Mouse (Mus musculus) MEL (cell line): Measurements from ENCODE around the gene Hpse2. TPM values are rescaled to one million over a fixed set of nuclear protein-coding genes. Genes with fewer than 3 reads are reported as not detected.
A peak's percentile ranks its signal among the peaks of the same experiment; 100 is the strongest.
"Not testable (repeated sequence)": the region's sequence is repeated elsewhere in the genome, so short reads cannot be mapped to it uniquely, and the experiment has no call there.

Experiments used
- DNase-seq: peaks from one replicate; pipeline ENCODE4 v3.0.0; 2011; ENCODE audit warnings: low read depth, low spot score
- H3K27ac ChIP-seq: 2 replicates; pipeline ENCODE4 v1.5.1; 2012; ENCODE audit warnings: low read depth, mild to moderate bottlenecking, control low read depth, low read length, moderate library complexity; ENCODE audit not compliant: control insufficient read depth
- H3K27me3 ChIP-seq, 2 experiments: fragments of 150-350 bp in 1 of 2; sonication (generic) in 1 of 2; 2 replicates each; pipeline ENCODE4 v1.6.1; 2012; ENCODE audit warnings: low read length in 2 of 2, mild to moderate bottlenecking in 2 of 2, improper control_type of control experiment in 1 of 2, moderate library complexity in 1 of 2; ENCODE audit not compliant: insufficient read depth in 2 of 2, control insufficient read depth in 1 of 2
- H3K36me3 ChIP-seq, 2 experiments: 2 replicates each; pipeline ENCODE4 v1.6.1; 2012 to 2014; ENCODE audit warnings: low read length in 2 of 2, improper control_type of control experiment in 1 of 2, inconsistent platforms in 1 of 2, mild to moderate bottlenecking in 1 of 2; ENCODE audit not compliant: insufficient read depth in 2 of 2, control insufficient read depth in 1 of 2
- H3K4me1 ChIP-seq, 2 experiments: fragments of 150-350 bp in 1 of 2; sonication (generic) in 1 of 2; 2 replicates each; pipeline ENCODE4 v1.6.1; 2012; ENCODE audit warnings: low read length in 2 of 2, improper control_type of control experiment in 1 of 2, mild to moderate bottlenecking in 1 of 2; ENCODE audit not compliant: insufficient read depth in 2 of 2, control insufficient read depth in 1 of 2
- H3K4me3 ChIP-seq, 2 experiments: fragments of 150-350 bp in 1 of 2; sonication (generic) in 1 of 2; 2 replicates each; pipeline ENCODE4 v1.5.1; 2012; ENCODE audit warnings: low read depth in 2 of 2, low read length in 2 of 2, mild to moderate bottlenecking in 2 of 2, moderate library complexity in 2 of 2, control low read depth in 1 of 2, improper control_type of control experiment in 1 of 2; ENCODE audit not compliant: control insufficient read depth in 1 of 2, insufficient read depth in 1 of 2
- H3K79me2 ChIP-seq: 2 replicates; pipeline ENCODE4 v1.6.1; 2012; ENCODE audit warnings: mild to moderate bottlenecking, low read length, moderate library complexity; ENCODE audit not compliant: control insufficient read depth, poor library complexity, insufficient read depth
- H3K9ac ChIP-seq: 2 replicates; pipeline ENCODE4 v1.6.1; 2012; ENCODE audit warnings: low read depth, mild to moderate bottlenecking, control low read depth, low read length, moderate library complexity; ENCODE audit not compliant: control insufficient read depth, poor library complexity, severe bottlenecking
- H3K9me3 ChIP-seq: fragments of 150-350 bp; sonication (generic); replicated peaks from 2 replicates; pipeline ENCODE4 v1.6.1; 2012; ENCODE audit warnings: mild to moderate bottlenecking, low read length, improper control_type of control experiment, moderate library complexity; ENCODE audit not compliant: insufficient read depth
- CTCF ChIP-seq, 3 experiments: IDR thresholded peaks in 2 of 3; conservative IDR thresholded peaks in 1 of 3; 2 replicates each; pipeline ENCODE4 v1.5.1; 2011 to 2012; ENCODE audit warnings: low read length in 3 of 3, low read depth in 2 of 3, mild to moderate bottlenecking in 2 of 3, improper control_type of control experiment in 1 of 3, inconsistent platforms in 1 of 3, mixed read lengths in 1 of 3, moderate library complexity in 1 of 3; ENCODE audit not compliant: control insufficient read depth in 1 of 3, insufficient read depth in 1 of 3, poor library complexity in 1 of 3, severe bottlenecking in 1 of 3
- ELF1 ChIP-seq: IDR thresholded peaks from 2 replicates; pipeline ENCODE4 v1.6.1; 2014; ENCODE audit warnings: low read depth, mild to moderate bottlenecking, inconsistent platforms, low read length, improper control_type of control experiment, moderate library complexity
- HCFC1 ChIP-seq: IDR thresholded peaks from 2 replicates; pipeline ENCODE4 v1.6.1; 2012; ENCODE audit warnings: low read depth, mild to moderate bottlenecking, inconsistent platforms, low read length, improper control_type of control experiment, moderate library complexity
- MYB ChIP-seq: IDR thresholded peaks from 2 replicates; pipeline ENCODE4 v1.6.1; 2011; ENCODE audit warnings: mild to moderate bottlenecking, low read depth, low read length, improper control_type of control experiment
- NRF1 ChIP-seq: IDR thresholded peaks from 2 replicates; pipeline ENCODE4 v1.6.1; 2014; ENCODE audit warnings: low read depth, mild to moderate bottlenecking, inconsistent platforms, low read length, improper control_type of control experiment, moderate library complexity; ENCODE audit not compliant: poor library complexity, insufficient read depth, severe bottlenecking
- RAD21 ChIP-seq: IDR thresholded peaks from 2 replicates; pipeline ENCODE4 v1.6.1; 2011; ENCODE audit warnings: mild to moderate bottlenecking, low read depth, low read length, improper control_type of control experiment
- SIN3A ChIP-seq: IDR thresholded peaks from 2 replicates; pipeline ENCODE4 v1.6.1; 2012; ENCODE audit warnings: low read length, improper control_type of control experiment, inconsistent platforms
- SMC3 ChIP-seq: IDR thresholded peaks from 2 replicates; pipeline ENCODE4 v1.6.1; 2011; ENCODE audit warnings: low read depth, low read length, improper control_type of control experiment
- USF1 ChIP-seq: IDR thresholded peaks from 2 replicates; pipeline ENCODE4 v1.6.1; 2014; ENCODE audit warnings: low read depth, mild to moderate bottlenecking, inconsistent platforms, low read length, improper control_type of control experiment, moderate library complexity
- ZC3H11A ChIP-seq: IDR thresholded peaks from 2 replicates; pipeline ENCODE4 v1.6.1; 2012; ENCODE audit warnings: low read depth, mild to moderate bottlenecking, inconsistent platforms, low read length, improper control_type of control experiment
- polyA plus RNA-seq, 2 experiments: library from polyadenylated mRNA; stranded (reverse) in 1 of 2; unstranded in 1 of 2; fragments of >175 nt in 1 of 2; fragments of >200 nt in 1 of 2; gene quantifications; 2 replicates each; pipeline versions ENCODE4 v1.2.1 to v1.2.4; 2012; ENCODE audit warnings: low replicate concordance in 2 of 2, low read depth in 1 of 2; ENCODE audit not compliant: insufficient read length in 2 of 2, insufficient read depth in 1 of 2, missing spikeins in 1 of 2
- total RNA-seq: library from RNA; depleted of rRNA; stranded (reverse); fragments of 300-350 nt; gene quantifications from 2 replicates; pipeline ENCODE4 v1.2.3, GENCODE M21; 2012

Hpse2 gene
- total and polyA plus RNA-seq, 3 experiments = not detected

DNA sequence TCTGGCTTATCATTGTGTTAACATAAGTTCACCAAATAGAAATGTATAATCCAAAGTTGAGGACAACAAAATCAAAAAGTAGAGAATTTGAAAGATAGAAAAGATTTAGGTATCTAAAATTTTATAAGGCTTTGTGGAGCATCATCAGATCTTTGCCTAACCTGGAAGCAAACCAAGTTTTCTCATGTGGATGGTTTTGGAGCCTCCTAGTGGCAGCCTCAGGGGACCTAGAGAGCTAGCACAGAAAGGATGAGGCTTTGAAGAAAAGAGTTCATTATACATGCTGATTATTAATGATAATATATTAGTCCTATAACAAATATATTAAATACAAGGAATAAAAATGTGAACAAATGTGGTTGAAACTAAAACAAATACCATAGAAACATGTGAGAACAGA, 77.0 kb downstream of the Hpse2 start:
- no peak overlapping the region for H3K27ac ChIP-seq
- no peaks in the 10 kb centered on the region for H3K36me3 ChIP-seq
- no peaks in the 10 kb centered on the region for H3K4me1 ChIP-seq
- no peaks in the 10 kb centered on the region for H3K79me2 ChIP-seq
- peak; percentile 18 for DNase-seq
- H3K4me3 ChIP-seq = no peak overlapping the region
- TF ChIP-seq CTCF (IDR thresholded peaks at IDR 0.05 in 2 of 3, conservative IDR thresholded peaks at IDR 0.05 in 1 of 3; ENCODE audit: control insufficient read depth in 1 of 3, insufficient read depth in 1 of 3, low read depth in 2 of 3, low read length in 3 of 3, poor library complexity in 1 of 3, severe bottlenecking in 1 of 3) = peak in 2 of 3 experiments; percentile 30 to 56; a peak in 3 of 6 replicates
- TF ChIP-seq ELF1 = no peak
- peak; percentile 45 for TF ChIP-seq ZC3H11A
- peak; percentile 62 for TF ChIP-seq RAD21
- peak; percentile 59 for TF ChIP-seq SMC3
- H3K27me3 ChIP-seq = no peaks in the 10 kb centered on the region; a peak in 1 of 4 replicates
- H3K9me3 ChIP-seq = no peaks in the 10 kb centered on the region
- no peak overlapping the region for H3K9ac ChIP-seq

DNA sequence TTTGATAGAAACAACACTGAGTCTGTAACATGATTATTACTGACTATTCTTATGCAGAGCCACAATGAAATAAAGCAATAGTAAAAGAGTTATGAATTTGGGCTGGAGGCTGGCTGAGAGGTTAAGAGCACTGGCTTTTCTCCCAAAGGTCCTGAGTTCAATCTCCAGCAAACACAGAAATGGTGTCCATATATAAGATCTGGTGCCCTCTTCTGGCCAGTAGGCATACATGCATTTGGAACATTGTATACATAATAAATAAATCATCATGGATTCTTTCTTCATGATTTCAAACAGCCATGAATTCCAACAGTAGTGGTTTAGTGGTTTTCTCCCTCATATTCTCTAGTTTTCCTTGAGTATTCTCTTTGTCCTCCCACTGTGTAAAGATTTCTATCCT, 81.4 kb downstream of the Hpse2 start:
- TF ChIP-seq SMC3 = peak; percentile 83
- peak; percentile 78 for TF ChIP-seq RAD21
- TF ChIP-seq CTCF (IDR thresholded peaks at IDR 0.05 in 2 of 3, conservative IDR thresholded peaks at IDR 0.05 in 1 of 3; ENCODE audit: control insufficient read depth in 1 of 3, insufficient read depth in 1 of 3, low read depth in 2 of 3, low read length in 3 of 3, poor library complexity in 1 of 3, severe bottlenecking in 1 of 3) = peak; percentile 39 to 78 (median 68)
- TF ChIP-seq ZC3H11A = peak; percentile 64
- TF ChIP-seq HCFC1 = no peak
- no peak for TF ChIP-seq MYB
- Histone ChIP-seq H3K36me3 (no peaks in the 10 kb centered on the region), H3K4me1 (no peaks in the 10 kb centered on the region), H3K27ac (no peak overlapping the region), H3K4me3 (no peak overlapping the region), H3K79me2 (no peaks in the 10 kb centered on the region), H3K9me3 (no peaks in the 10 kb centered on the region), H3K9ac (no peak overlapping the region), H3K27me3 (no peaks in the 10 kb centered on the region)
- peak; percentile 58 for DNase-seq

DNA sequence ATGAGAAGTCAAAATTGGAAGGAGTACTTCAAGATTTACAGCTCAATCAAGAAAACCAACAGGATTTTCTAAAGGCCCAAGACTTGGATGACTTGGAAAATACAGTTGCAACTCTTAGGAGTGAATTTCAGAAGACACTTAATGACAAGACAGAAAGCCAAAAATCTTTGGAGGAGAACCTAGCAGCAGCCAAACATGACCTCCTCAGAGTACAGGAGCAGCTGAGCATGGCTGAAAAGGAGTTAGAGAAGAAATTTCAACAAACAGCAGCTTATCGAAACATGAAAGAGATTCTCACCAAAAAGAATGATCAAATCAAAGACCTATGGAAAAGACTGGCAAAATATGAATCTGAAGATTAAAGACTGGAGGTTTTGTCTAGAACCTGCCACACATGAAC, 106.8 kb downstream of the Hpse2 start:
- not testable (repeated sequence) for H3K4me1 ChIP-seq, H3K9ac ChIP-seq, H3K36me3 ChIP-seq, H3K27ac ChIP-seq, H3K9me3 ChIP-seq, H3K4me3 ChIP-seq, H3K27me3 ChIP-seq, H3K79me2 ChIP-seq, DNase-seq

DNA sequence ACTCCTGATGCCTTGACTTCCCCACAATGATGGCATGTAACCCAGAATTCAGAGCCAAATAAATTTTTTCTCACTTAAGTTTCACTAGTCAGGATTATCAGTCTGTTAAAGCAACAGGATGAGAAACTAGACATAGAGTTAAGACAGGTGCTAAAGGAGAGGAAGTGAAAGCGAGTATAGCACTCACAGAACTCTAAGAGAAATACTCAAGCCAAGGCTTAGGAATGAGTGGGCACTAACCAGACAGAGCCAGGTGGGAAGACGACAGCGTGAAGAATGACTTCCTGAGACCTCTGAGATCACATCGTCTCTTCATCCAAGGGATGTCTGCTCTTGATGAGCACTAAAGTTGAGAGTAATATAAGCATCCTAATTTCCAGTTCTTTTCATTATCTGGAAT, 144.2 kb downstream of the Hpse2 start:
- no peaks in the 10 kb centered on the region for H3K79me2 ChIP-seq
- no peaks in the 10 kb centered on the region; a peak in 1 of 4 replicates for H3K27me3 ChIP-seq
- no peak for DNase-seq
- H3K9me3 ChIP-seq = no peaks in the 10 kb centered on the region
- H3K36me3 ChIP-seq = no peaks in the 10 kb centered on the region
- H3K27ac ChIP-seq = no peak overlapping the region
- H3K9ac ChIP-seq = no peak overlapping the region
- H3K4me1 ChIP-seq = no peaks in the 10 kb centered on the region
- H3K4me3 ChIP-seq = no peak overlapping the region
- no peak for TF ChIP-seq SIN3A
- TF ChIP-seq NRF1 = no peak
- no peak for TF ChIP-seq USF1
